Mouse (Mus musculus) CH12.LX (cell line): ENCODE measurements at regions not wholly inside any gene's neighbourhood (a gene's known extent, or its start where the extent isn't known, plus 50 kb on each side); places are given as distances from the start of the nearest gene placed in this dataset.

Experiments
- DNase-seq: peaks from one replicate; pipeline ENCODE4 v3.0.0-alpha.2; 2013; ENCODE audit errors: extremely low read depth
- H3K27ac ChIP-seq: 2 replicates; pipeline ENCODE4 v1.5.1; 2012; ENCODE audit warnings: low read depth, mild to moderate bottlenecking, control low read depth, moderate library complexity; ENCODE audit not compliant: insufficient read depth
- H3K27me3 ChIP-seq: replicated peaks from 2 replicates; pipeline ENCODE3; 2012; ENCODE audit warnings: inconsistent platforms
- H3K36me3 ChIP-seq, 2 experiments: replicated peaks in 1 of 2; 2 replicates each; pipeline versions ENCODE3 to v1.6.1; 2012; ENCODE audit warnings: inconsistent platforms in 1 of 2, low read length in 1 of 2, mild to moderate bottlenecking in 1 of 2, mixed read lengths in 1 of 2, moderate library complexity in 1 of 2; ENCODE audit not compliant: control insufficient read depth in 1 of 2, insufficient read depth in 1 of 2
- H3K4me1 ChIP-seq, 2 experiments: 2 replicates each; pipeline ENCODE4 v1.6.1; 2012; ENCODE audit warnings: inconsistent platforms in 1 of 2, moderate library complexity in 1 of 2; ENCODE audit not compliant: insufficient read depth in 2 of 2, control insufficient read depth in 1 of 2
- H3K4me2 ChIP-seq: 2 replicates; pipeline ENCODE4 v1.6.1; 2012; ENCODE audit warnings: low read depth, mild to moderate bottlenecking, control low read depth; ENCODE audit not compliant: poor library complexity, insufficient read depth, severe bottlenecking
- H3K4me3 ChIP-seq, 3 experiments: fragments of 150-350 bp in 1 of 3; sonication (generic) in 1 of 3; replicated peaks in 1 of 3; 2 replicates each; pipeline versions ENCODE3 to v1.5.1; 2011 to 2012; ENCODE audit warnings: low read depth in 2 of 3, low read length in 2 of 3, mild to moderate bottlenecking in 2 of 3, moderate library complexity in 2 of 3, control low read depth in 1 of 3, improper control_type of control experiment in 1 of 3, inconsistent platforms in 1 of 3, mixed read lengths in 1 of 3; ENCODE audit not compliant: poor library complexity in 1 of 3
- H3K79me2 ChIP-seq: replicated peaks from 2 replicates; pipeline ENCODE4 v1.6.1; 2012; ENCODE audit warnings: mild to moderate bottlenecking, moderate library complexity; ENCODE audit not compliant: control insufficient read depth, poor library complexity, insufficient read depth, severe bottlenecking; ENCODE audit errors: extremely low read depth
- H3K9ac ChIP-seq: 2 replicates; pipeline ENCODE4 v1.6.1; 2012; ENCODE audit warnings: low read depth, mild to moderate bottlenecking, control low read depth, moderate library complexity; ENCODE audit not compliant: insufficient read depth
- H3K9me3 ChIP-seq: replicated peaks from 2 replicates; pipeline ENCODE3; 2012; ENCODE audit warnings: low read length, inconsistent platforms, mixed read lengths
- BHLHE40 ChIP-seq: IDR thresholded peaks from 2 replicates; pipeline ENCODE4 v1.6.1; 2011; ENCODE audit warnings: mild to moderate bottlenecking, low read depth, low read length, improper control_type of control experiment
- CHD1 ChIP-seq: IDR thresholded peaks from 2 replicates; pipeline ENCODE4 v1.6.1; 2012; ENCODE audit warnings: low read depth, low read length, improper control_type of control experiment, inconsistent platforms
- CHD2 ChIP-seq: IDR thresholded peaks from 2 replicates; pipeline ENCODE4 v1.6.1; 2011; ENCODE audit warnings: low read length, improper control_type of control experiment
- CTCF ChIP-seq, 2 experiments: IDR thresholded peaks in 1 of 2; conservative IDR thresholded peaks in 1 of 2; 2 replicates each; pipeline ENCODE4 v1.5.1; 2011 to 2012; ENCODE audit warnings: low read depth in 2 of 2, low read length in 2 of 2, improper control_type of control experiment in 1 of 2, inconsistent platforms in 1 of 2, mild to moderate bottlenecking in 1 of 2, moderate library complexity in 1 of 2
- E2F4 ChIP-seq: IDR thresholded peaks from 2 replicates; pipeline ENCODE4 v1.6.1; 2011; ENCODE audit warnings: low read depth, low read length, improper control_type of control experiment; ENCODE audit not compliant: insufficient replicate concordance
- ELF1 ChIP-seq: IDR thresholded peaks from 2 replicates; pipeline ENCODE4 v1.6.1; 2014; ENCODE audit warnings: low read depth, mild to moderate bottlenecking, inconsistent platforms, low read length, improper control_type of control experiment
- EP300 ChIP-seq: IDR thresholded peaks from 2 replicates; pipeline ENCODE4 v1.6.1; 2011; ENCODE audit warnings: low read length, improper control_type of control experiment
- ETS1 ChIP-seq: conservative IDR thresholded peaks from 2 replicates; pipeline ENCODE4 v1.6.1; 2012; ENCODE audit warnings: low read depth, mild to moderate bottlenecking, inconsistent platforms, low read length, improper control_type of control experiment, moderate library complexity
- GABPA ChIP-seq: IDR thresholded peaks from 2 replicates; pipeline ENCODE4 v1.6.1; 2012; ENCODE audit warnings: low read depth, low read length, improper control_type of control experiment, inconsistent platforms; ENCODE audit not compliant: insufficient replicate concordance
- MAX ChIP-seq: IDR thresholded peaks from 2 replicates; pipeline ENCODE4 v1.6.1; 2011; ENCODE audit warnings: low read length, improper control_type of control experiment
- MAZ ChIP-seq: IDR thresholded peaks from 2 replicates; pipeline ENCODE4 v1.6.1; 2012; ENCODE audit warnings: low read depth, mild to moderate bottlenecking, inconsistent platforms, low read length, improper control_type of control experiment, moderate library complexity
- MEF2A ChIP-seq: IDR thresholded peaks from 2 replicates; pipeline ENCODE4 v1.6.1; 2014; ENCODE audit warnings: low read depth, mild to moderate bottlenecking, inconsistent platforms, low read length, improper control_type of control experiment, borderline replicate concordance
- MXI1 ChIP-seq: IDR thresholded peaks from 2 replicates; pipeline ENCODE4 v1.6.1; 2011; ENCODE audit warnings: mild to moderate bottlenecking, low read depth, low read length, improper control_type of control experiment
- NELFE ChIP-seq: IDR thresholded peaks from 2 replicates; pipeline ENCODE4 v1.6.1; 2011; ENCODE audit warnings: low read depth, low read length, improper control_type of control experiment
- NRF1 ChIP-seq: IDR thresholded peaks from 2 replicates; pipeline ENCODE4 v1.6.1; 2014; ENCODE audit warnings: low read depth, mild to moderate bottlenecking, inconsistent platforms, low read length, improper control_type of control experiment, moderate library complexity
- PAX5 ChIP-seq: IDR thresholded peaks from 2 replicates; pipeline ENCODE4 v1.6.1; 2012; ENCODE audit warnings: low read length, inconsistent platforms, mixed read lengths
- POLR2A ChIP-seq: IDR thresholded peaks from 2 replicates; pipeline ENCODE4 v1.6.1; 2011; ENCODE audit warnings: low read depth, mild to moderate bottlenecking, improper control_type of control experiment, low read length
- RAD21 ChIP-seq: IDR thresholded peaks from 2 replicates; pipeline ENCODE4 v1.6.1; 2011; ENCODE audit warnings: low read depth, mild to moderate bottlenecking, low read length, improper control_type of control experiment, moderate library complexity
- RCOR1 ChIP-seq: conservative IDR thresholded peaks from 2 replicates; pipeline ENCODE4 v1.6.1; 2012; ENCODE audit warnings: low read depth, mild to moderate bottlenecking, inconsistent platforms, low read length, improper control_type of control experiment
- SIN3A ChIP-seq: IDR thresholded peaks from 2 replicates; pipeline ENCODE4 v1.6.1; 2012; ENCODE audit warnings: low read length, improper control_type of control experiment, inconsistent platforms
- SMC3 ChIP-seq: IDR thresholded peaks from 2 replicates; pipeline ENCODE4 v1.6.1; 2011; ENCODE audit warnings: low read depth, low read length, improper control_type of control experiment
- TBP ChIP-seq: conservative IDR thresholded peaks from 2 replicates; pipeline ENCODE4 v1.6.1; 2011; ENCODE audit warnings: low read depth, low read length, improper control_type of control experiment
- USF1 ChIP-seq: IDR thresholded peaks from 2 replicates; pipeline ENCODE4 v1.6.1; 2014; ENCODE audit warnings: low read depth, mild to moderate bottlenecking, inconsistent platforms, low read length, improper control_type of control experiment
- USF2 ChIP-seq: conservative IDR thresholded peaks from 2 replicates; pipeline ENCODE4 v1.6.1; 2011; ENCODE audit warnings: low read depth, low read length, improper control_type of control experiment
- ZC3H11A ChIP-seq: IDR thresholded peaks from 2 replicates; pipeline ENCODE4 v1.6.1; 2012; ENCODE audit warnings: low read depth, mild to moderate bottlenecking, inconsistent platforms, low read length, improper control_type of control experiment
- ZKSCAN1 ChIP-seq: IDR thresholded peaks from 2 replicates; pipeline ENCODE4 v1.6.1; 2012; ENCODE audit warnings: low read depth, inconsistent platforms, low read length, improper control_type of control experiment, borderline replicate concordance
- ZMIZ1 ChIP-seq: IDR thresholded peaks from 2 replicates; pipeline ENCODE4 v1.6.1; 2012; ENCODE audit warnings: low read depth, mild to moderate bottlenecking, inconsistent platforms, low read length, improper control_type of control experiment
- ZNF384 ChIP-seq: IDR thresholded peaks from 2 replicates; pipeline ENCODE4 v1.6.1; 2012; ENCODE audit warnings: low read depth, low read length, improper control_type of control experiment, inconsistent platforms
- dilution Hi-C: fragments of 300-500 bp; cut with MboI; formaldehyde crosslinking; loops from 2 replicates; pipeline ENCODE4 v1.14.3; 2020; ENCODE audit warnings: low sequenced_read_pairs; ENCODE audit not compliant: extremely low pct_unique_long_range_greater_than_20kb, extremely low pct_ligation_motif_present
- in situ Hi-C: fragments of 300-500 bp; cut with MboI; formaldehyde crosslinking; loops from 3 replicates; pipeline ENCODE4 v1.14.3; 2019; ENCODE audit warnings: low sequenced_read_pairs, low pct_ligation_motif_present, low pct_unique_long_range_greater_than_20kb, mixed read lengths

- Histone ChIP-seq H3K27ac (no peak overlapping the region), H3K4me1 (no peaks in the 10 kb centered on the region), H3K9me3 (peaks cover 4% of the 10 kb centered on the region), H3K36me3 (no peaks in the 10 kb centered on the region), H3K79me2 (no peaks in the 10 kb centered on the region), H3K4me3 (no peak overlapping the region), H3K27me3 (no peaks in the 10 kb centered on the region), H3K4me2 (no peak overlapping the region), H3K9ac (no peak overlapping the region)
- dilution Hi-C loops, result no loop called here
- in situ Hi-C loops, result no loop called here
- no peak for DNase-seq
- no peak for TF ChIP-seq ETS1
- TF ChIP-seq ZKSCAN1, result no peak
- TF ChIP-seq SMC3, result no peak
- TF ChIP-seq MXI1, result no peak
- no peak for TF ChIP-seq RAD21
- TF ChIP-seq POLR2A, result no peak
- TF ChIP-seq CHD1, result no peak
- no peak for TF ChIP-seq USF2
- no peak for TF ChIP-seq PAX5
- TF ChIP-seq MEF2A, result no peak
- no peak for TF ChIP-seq GABPA
- TF ChIP-seq ELF1, result no peak
- no peak for TF ChIP-seq MAZ
- TF ChIP-seq BHLHE40, result no peak
- TF ChIP-seq EP300, result no peak
- TF ChIP-seq CTCF (conservative IDR thresholded peaks at IDR 0.05 in 1 of 2, IDR thresholded peaks at IDR 0.05 in 1 of 2; ENCODE audit: low read depth in 2 of 2, low read length in 2 of 2), result no peak
- TF ChIP-seq MAX, result no peak
- TF ChIP-seq ZMIZ1, result no peak
- TF ChIP-seq USF1, result no peak
- no peak for TF ChIP-seq RCOR1
These were observed 474.5 kb upstream of the Zfp462 start for GRCm38 (mm10) chr4:54470022-54471008.

GRCm38 (mm10) chr4:54471009-54471408 lies 473.8 kb upstream of the Zfp462 start:
- Histone ChIP-seq H3K4me2 (no peak overlapping the region), H3K4me1 (no peaks in the 10 kb centered on the region), H3K79me2 (no peaks in the 10 kb centered on the region), H3K27me3 (no peaks in the 10 kb centered on the region), H3K36me3 (no peaks in the 10 kb centered on the region), H3K4me3 (no peak overlapping the region), H3K27ac (no peak overlapping the region; the same call in 1 of the 2 replicates), H3K9ac (no peak overlapping the region), H3K9me3 (peaks cover 4% of the 10 kb centered on the region)
- DNase-seq, result no peak
- TF ChIP-seq E2F4, result no peak
- no peak for TF ChIP-seq MAZ
- no peak for TF ChIP-seq CTCF (conservative IDR thresholded peaks at IDR 0.05 in 1 of 2, IDR thresholded peaks at IDR 0.05 in 1 of 2; ENCODE audit: low read depth in 2 of 2, low read length in 2 of 2)
- no peak for TF ChIP-seq ZNF384
- no peak for TF ChIP-seq TBP
- TF ChIP-seq ZC3H11A, result no peak
- TF ChIP-seq NELFE, result no peak
- no peak for TF ChIP-seq NRF1
- TF ChIP-seq SMC3, result no peak
- no peak for TF ChIP-seq CHD2
- no peak for TF ChIP-seq CHD1
- TF ChIP-seq ETS1, result no peak
- TF ChIP-seq EP300, result no peak
- no peak for TF ChIP-seq SIN3A
- TF ChIP-seq ELF1, result no peak
- no peak for TF ChIP-seq USF2
- dilution Hi-C loops, result no loop called here
- in situ Hi-C loops, result no loop called here
